ENCODE assay signal across 8 mouse cellular contexts in genomic region chr9:58009015-58009362, GRCm38 (mm10). TPM values are rescaled to one million over a fixed set of nuclear protein-coding genes. Genes with fewer than 3 reads are reported as not detected.
DNase-seq lines count a peak whose midpoint lies in the region; ATAC-seq and TF ChIP-seq lines count a peak whose summit lies in the region.
"Had no signal": no experiment of that assay in that cellular context is flagged by ENCODE, and none has a peak within 500 bp of the region (broad histone marks: within the 10 kb centered on the region; RNA-seq: fewer than 3 reads in every experiment).

No protein-coding gene starts in this region.

- peak overlapping the region; percentile 49 for H3K4me2 ChIP-seq in forebrain, embryonic 14.5 days (ENCODE audit: low read length)
- H3K4me2 ChIP-seq in lung, postnatal 0 days (replicated peaks; ENCODE audit: low read depth, low read length), result no peak overlapping the region
- no peak overlapping the region for H3K4me2 ChIP-seq in stomach, embryonic 15.5 days

- no peak for TF ChIP-seq CTCF in E14TG2a.4 (conservative IDR thresholded peaks at IDR 0.05; ENCODE audit: low read length)
- TF ChIP-seq CTCF in lung, postnatal 0 days (IDR thresholded peaks at IDR 0.05), result no peak

- peaks cover 8% of the 10 kb centered on the region for H3K27me3 ChIP-seq in E14TG2a.4 (ENCODE audit: insufficient read depth, low read length)
- H3K27me3 ChIP-seq in forebrain, embryonic 14.5 days (replicated peaks; ENCODE audit: control insufficient read depth, insufficient read depth, low read length), result no peaks in the 10 kb centered on the region
- no peaks in the 10 kb centered on the region for H3K27me3 ChIP-seq in lung, postnatal 0 days (replicated peaks; ENCODE audit: insufficient read depth, low read length)
- H3K27me3 ChIP-seq in stomach, embryonic 15.5 days (replicated peaks), result no peaks in the 10 kb centered on the region

- ATAC-seq in forebrain, embryonic 14.5 days, result peak; percentile 95
- ATAC-seq in lung, postnatal 0 days, result peak; percentile 68
- ATAC-seq in stomach, embryonic 15.5 days (ENCODE audit: insufficient read depth, low FRiP score, low read depth), result peak; percentile 58; the same call in 1 of the 2 replicates
- ATAC-seq in erythroblast, adult 5-6 weeks (replicated peaks; ENCODE audit: low FRiP score, poor library complexity, severe bottlenecking), result no peak

- H3K4me1 ChIP-seq in E14TG2a.4 (replicated peaks; ENCODE audit: low read depth, low read length), result peaks cover 80% of the 10 kb centered on the region
- peaks cover 18% of the 10 kb centered on the region for H3K4me1 ChIP-seq in forebrain, embryonic 14.5 days (ENCODE audit: control insufficient read depth, insufficient read depth, low read length)
- no peaks in the 10 kb centered on the region for H3K4me1 ChIP-seq in lung, postnatal 0 days (ENCODE audit: insufficient read depth, low read depth, low read length)
- 0 out of 2 replicates have a peak, but pooled peaks cover 7% of the 10 kb centered on the region for H3K4me1 ChIP-seq in stomach, embryonic 15.5 days

- H3K9me3 ChIP-seq in E14TG2a.4 (ENCODE audit: low read length), result peaks cover 24% of the 10 kb centered on the region
- no peaks in the 10 kb centered on the region for H3K9me3 ChIP-seq in forebrain, embryonic 14.5 days (replicated peaks; ENCODE audit: control insufficient read depth, low read length)
- no peaks in the 10 kb centered on the region for H3K9me3 ChIP-seq in lung, postnatal 0 days (ENCODE audit: low read length)
- no peaks in the 10 kb centered on the region for H3K9me3 ChIP-seq in stomach, embryonic 15.5 days

- H3K27ac ChIP-seq in forebrain, embryonic 14.5 days (ENCODE audit: low read depth, low read length), result peak overlapping the region; percentile 87
- H3K27ac ChIP-seq in lung, postnatal 0 days (ENCODE audit: low read length), result no peak overlapping the region
- no peak overlapping the region for H3K27ac ChIP-seq in stomach, embryonic 15.5 days

- peak overlapping the region; percentile 65 for H3K4me3 ChIP-seq in E14TG2a.4 (replicated peaks; ENCODE audit: low read length)
- H3K4me3 ChIP-seq in forebrain, embryonic 14.5 days (ENCODE audit: low read depth, low read length), result peak overlapping the region; percentile 11; the same call in 1 of the 2 replicates
- no peak overlapping the region for H3K4me3 ChIP-seq in lung, postnatal 0 days (ENCODE audit: low read depth, low read length)
- no peak overlapping the region for H3K4me3 ChIP-seq in stomach, embryonic 15.5 days (replicated peaks)

- DNase-seq in NIH3T3 (ENCODE audit: low read depth), result peak; percentile 6
- peak; percentile 98 for DNase-seq in forebrain, embryonic 14.5 days (ENCODE audit: low spot score)
- DNase-seq in heart, postnatal 4 days, result peak; percentile 87
- DNase-seq in lung, postnatal 0 days (ENCODE audit: low spot score), result peak; percentile 66

- WGBS in forebrain, embryonic 14.5 days, result 1% methylated on average over 6 of the region's 6 CpGs
- WGBS in lung, postnatal 0 days, result 10% methylated on average over 6 of the region's 6 CpGs
- 8% methylated on average over 6 of the region's 6 CpGs for WGBS in stomach, embryonic 15.5 days

- no peak for TF ChIP-seq EP300 in lung, postnatal 0 days (IDR thresholded peaks at IDR 0.05)

- peaks cover 7% of the 10 kb centered on the region; the same call in 1 of the 2 replicates for H3K36me3 ChIP-seq in E14TG2a.4 (ENCODE audit: insufficient read depth, low read length)
- no peaks in the 10 kb centered on the region for H3K36me3 ChIP-seq in forebrain, embryonic 14.5 days (ENCODE audit: control insufficient read depth, insufficient read depth, low read length)
- H3K36me3 ChIP-seq in lung, postnatal 0 days (ENCODE audit: insufficient read depth, low read length), result no peaks in the 10 kb centered on the region
- H3K36me3 ChIP-seq in stomach, embryonic 15.5 days, result no peaks in the 10 kb centered on the region

- H3K9ac ChIP-seq in forebrain, embryonic 14.5 days (ENCODE audit: low read length), result peak overlapping the region; percentile 61
- no peak overlapping the region for H3K9ac ChIP-seq in lung, postnatal 0 days (replicated peaks; ENCODE audit: low read depth)
- H3K9ac ChIP-seq in stomach, embryonic 15.5 days, result no peak overlapping the region

RNA-seq across cellular contexts. Expression of gene Cyp11a1, which starts 2.8 kb away (rescaled TPM):
- 0.15 and 0.54 TPM in 2 replicates for polyA plus RNA-seq in forebrain, embryonic 14.5 days (2014; fragmentation: Nextera tagmentation; extraction: Ambion mirVana)
- total RNA-seq in heart, postnatal 4 days (2021), result under 1 TPM; 0.45 to 0.69 TPM
- 1.2 and 1.3 TPM in 2 replicates for polyA plus RNA-seq in lung, postnatal 0 days (2015; fragmentation: Nextera tagmentation; extraction: Ambion mirVana)
- 4.2 and 5.4 TPM in 2 replicates for polyA plus RNA-seq in stomach, embryonic 15.5 days (2015; fragmentation: Nextera tagmentation; extraction: Ambion mirVana)
- 0.63 and 2.3 TPM in 2 replicates for total RNA-seq in erythroblast, adult 5-6 weeks (2015; ENCODE audit: low replicate concordance)
- total RNA-seq in erythroblast, adult 5-6 weeks (2017; ENCODE audit: low replicate concordance), result 1.7 and 2.3 TPM in 2 replicates
- total RNA-seq: common myeloid progenitor, adult 5-6 weeks had no signal

RNA-seq across cellular contexts. Expression of gene Stra6, which starts 54.6 kb away (rescaled TPM):
- polyA plus RNA-seq in forebrain, embryonic 14.5 days (2014; fragmentation: Nextera tagmentation; extraction: Ambion mirVana), result 9.9 and 11.1 TPM in 2 replicates
- under 1 TPM; 0.11 to 0.26 TPM for total RNA-seq in heart, postnatal 4 days (2021)
- 0.32 and 0.41 TPM in 2 replicates for polyA plus RNA-seq in lung, postnatal 0 days (2015; fragmentation: Nextera tagmentation; extraction: Ambion mirVana)
- 1.8 and 3.3 TPM in 2 replicates for polyA plus RNA-seq in stomach, embryonic 15.5 days (2015; fragmentation: Nextera tagmentation; extraction: Ambion mirVana)
- total RNA-seq in erythroblast, adult 5-6 weeks (2015; ENCODE audit: low replicate concordance), result not detected in 2 replicates
- total RNA-seq in erythroblast, adult 5-6 weeks (2017; ENCODE audit: low replicate concordance), result not detected in 2 replicates
- total RNA-seq: common myeloid progenitor, adult 5-6 weeks had no signal

Comparison
In these comparisons a context has a peak if more than half of its experiments do, and no peak if none do; other contexts are left out.
1. H3K4me3 ChIP-seq: peak in E14TG2a.4 (single experiment) and forebrain, embryonic 14.5 days (single experiment); none in lung, postnatal 0 days (single experiment) and stomach, embryonic 15.5 days (single experiment).
2. DNase-seq: peak in every context shown above with its lines; median percentile 98 in forebrain, embryonic 14.5 days; 87 in heart, postnatal 4 days; 66 in lung, postnatal 0 days; 6 in NIH3T3.